In the genomic region with DNA sequence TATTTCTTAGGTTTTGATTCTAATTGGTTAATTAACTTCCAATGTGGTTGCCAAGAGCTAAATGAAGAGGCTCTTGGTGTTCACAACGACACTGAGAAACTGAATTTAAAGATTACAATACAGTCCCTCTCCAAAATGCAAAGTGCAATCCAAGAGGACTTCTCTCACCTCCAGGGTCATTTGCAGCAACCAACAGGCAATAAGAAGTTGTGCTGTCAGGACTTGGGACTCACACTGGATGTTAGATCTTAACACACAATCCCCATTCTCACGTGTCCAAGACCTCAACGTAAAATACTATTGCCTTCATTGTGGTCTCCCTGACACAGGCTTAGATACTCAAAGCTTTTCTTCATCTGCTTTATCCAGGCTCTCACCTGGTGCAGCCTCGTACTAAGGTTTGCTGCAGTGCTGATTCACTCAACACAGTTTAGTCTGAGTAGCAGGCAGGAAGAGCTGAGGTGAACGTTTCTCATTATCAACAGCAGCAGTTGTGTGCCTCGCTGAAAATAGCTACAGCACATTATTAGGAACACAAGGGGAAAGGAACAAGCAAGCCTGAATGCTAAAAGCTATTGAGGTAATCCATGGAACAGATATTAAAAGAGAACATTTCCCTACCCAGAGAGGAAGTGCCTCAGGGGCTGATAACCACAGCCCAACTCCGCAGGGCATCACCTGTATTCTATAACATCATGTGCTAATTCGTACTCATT, we compare ENCODE assay signal across 23 mouse cellular contexts.
DNase-seq lines count a peak whose midpoint lies in the region; ATAC-seq and TF ChIP-seq lines count a peak whose summit lies in the region.
"Had no signal": no experiment of that assay in that cellular context is flagged by ENCODE, and none has a peak within 500 bp of the region (broad histone marks: within the 10 kb centered on the region; RNA-seq: fewer than 3 reads in every experiment).

No protein-coding gene starts in this region.

- 58% methylated on average over 8 of the region's 8 CpGs for WGBS in heart, adult 2 months
- WGBS in midbrain, embryonic 16.5 days: 71% methylated on average over 8 of the region's 8 CpGs
- WGBS in midbrain, embryonic 15.5 days: 67% methylated on average over 8 of the region's 8 CpGs

- TF ChIP-seq CTCF in heart, adult 2 months (IDR thresholded peaks at IDR 0.05): no peak

- peak; percentile 55 for DNase-seq in heart, adult 11 months
- DNase-seq in heart, adult 2 months: no peak
- peak; percentile 5 for DNase-seq in c-Kit-positive CD71-negative TER-119-negative erythroid progenitor cells, embryonic 14.5 days (ENCODE audit: low read depth)
- DNase-seq in ovary, adult 18-20 months (ENCODE audit: low spot score): no peak
- no peak for DNase-seq in lung, postnatal 4 days
- DNase-seq: adrenal gland, postnatal 14 days; B cell, adult 2 months; cerebellum, adult 11 months; cerebellum, adult 8-10 months; cerebellum, postnatal 14 days; gastrocnemius, postnatal 10 days had no signal

- 0 out of 2 replicates have a peak, but pooled peaks have one; percentile 48 for ATAC-seq in midbrain, embryonic 16.5 days
- no peak; the same call in 1 of the 2 replicates for ATAC-seq in midbrain, embryonic 15.5 days (replicated peaks)
- ATAC-seq in megakaryocyte-erythroid progenitor cell, adult 5-6 weeks (replicated peaks; ENCODE audit: low FRiP score, low TSS enrichment, poor library complexity, severe bottlenecking): peak; percentile 84
- ATAC-seq: activated CD4-positive, CD25-positive, alpha-beta regulatory T cell, adult 4 months; CD4-positive, CD25-positive, alpha-beta regulatory T cell, adult 4 months; forebrain, embryonic 16.5 days; hindbrain, postnatal 0 days; Patski had no signal

- H3K4me3 ChIP-seq in heart, adult 2 months: no peak overlapping the region
- H3K4me3 ChIP-seq in midbrain, embryonic 16.5 days (ENCODE audit: low read depth, low read length): no peak overlapping the region
- no peak overlapping the region for H3K4me3 ChIP-seq in midbrain, embryonic 15.5 days
- H3K4me3 ChIP-seq: embryonic facial prominence, embryonic 12.5 days; forebrain, embryonic 12.5 days; heart, embryonic 12.5 days had no signal

- intact Hi-C loops in heart, adult 2 months (cut with DNase I): no loop called here

- TF ChIP-seq EP300 in heart, adult 2 months (IDR thresholded peaks at IDR 0.05; ENCODE audit: insufficient read depth, low read depth, low read length): no peak

- no peak for TF ChIP-seq POLR2A in heart, adult 2 months (IDR thresholded peaks at IDR 0.05; ENCODE audit: insufficient read depth, low read depth, low read length)

- no peak overlapping the region for H3K4me2 ChIP-seq in midbrain, embryonic 16.5 days (ENCODE audit: low read length)
- no peak overlapping the region for H3K4me2 ChIP-seq in midbrain, embryonic 15.5 days
- H3K4me2 ChIP-seq: embryonic facial prominence, embryonic 12.5 days; forebrain, embryonic 12.5 days; heart, embryonic 12.5 days had no signal

- H3K9ac ChIP-seq in heart, adult 2 months (ENCODE audit: low read depth, low read length): no peak overlapping the region
- no peak overlapping the region for H3K9ac ChIP-seq in midbrain, embryonic 16.5 days (ENCODE audit: low read depth, low read length)
- no peak overlapping the region for H3K9ac ChIP-seq in midbrain, embryonic 15.5 days
- H3K9ac ChIP-seq: embryonic facial prominence, embryonic 12.5 days; forebrain, embryonic 12.5 days; heart, embryonic 12.5 days had no signal

- no peaks in the 10 kb centered on the region for H3K36me3 ChIP-seq in heart, adult 2 months (ENCODE audit: control insufficient read depth, insufficient read depth, low read length)
- no peaks in the 10 kb centered on the region for H3K36me3 ChIP-seq in midbrain, embryonic 16.5 days (ENCODE audit: control insufficient read depth, insufficient read depth, low read length)
- no peaks in the 10 kb centered on the region for H3K36me3 ChIP-seq in midbrain, embryonic 15.5 days (replicated peaks)
- H3K36me3 ChIP-seq: embryonic facial prominence, embryonic 12.5 days; forebrain, embryonic 12.5 days; G1E; heart, embryonic 12.5 days had no signal

- H3K4me1 ChIP-seq in heart, adult 2 months (ENCODE audit: control insufficient read depth, insufficient read depth, low read length): no peaks in the 10 kb centered on the region
- H3K4me1 ChIP-seq in midbrain, embryonic 16.5 days (ENCODE audit: control insufficient read depth, insufficient read depth, low read length): no peaks in the 10 kb centered on the region
- no peaks in the 10 kb centered on the region for H3K4me1 ChIP-seq in midbrain, embryonic 15.5 days
- H3K4me1 ChIP-seq: forebrain, embryonic 12.5 days; heart, embryonic 12.5 days had no signal

- H3K27ac ChIP-seq in heart, adult 2 months: no peak overlapping the region
- H3K27ac ChIP-seq in midbrain, embryonic 16.5 days (ENCODE audit: low read length): no peak overlapping the region
- H3K27ac ChIP-seq in midbrain, embryonic 15.5 days: no peak overlapping the region
- H3K27ac ChIP-seq: embryonic facial prominence, embryonic 12.5 days; forebrain, embryonic 12.5 days; hindbrain, postnatal 0 days had no signal

- no peaks in the 10 kb centered on the region for H3K9me3 ChIP-seq in midbrain, embryonic 16.5 days (replicated peaks; ENCODE audit: control insufficient read depth, low read length, poor library complexity, severe bottlenecking)
- H3K9me3 ChIP-seq in midbrain, embryonic 15.5 days: no peaks in the 10 kb centered on the region
- H3K9me3 ChIP-seq: embryonic facial prominence, embryonic 12.5 days; forebrain, embryonic 12.5 days; G1E; heart, embryonic 12.5 days had no signal

- no peaks in the 10 kb centered on the region for H3K27me3 ChIP-seq in heart, adult 2 months (ENCODE audit: control insufficient read depth, insufficient read depth, low read length)
- no peaks in the 10 kb centered on the region for H3K27me3 ChIP-seq in midbrain, embryonic 16.5 days (ENCODE audit: control insufficient read depth, insufficient read depth, low read depth, low read length)
- H3K27me3 ChIP-seq in midbrain, embryonic 15.5 days (replicated peaks): no peaks in the 10 kb centered on the region
- H3K27me3 ChIP-seq: embryonic facial prominence, embryonic 12.5 days; forebrain, embryonic 12.5 days; heart, embryonic 12.5 days; Patski had no signal

- H3K79me2 ChIP-seq in heart, adult 2 months (replicated peaks; ENCODE audit: control insufficient read depth, insufficient read depth, low read length): no peaks in the 10 kb centered on the region

Comparison
In these comparisons a context has a peak if more than half of its experiments do, and no peak if none do; other contexts are left out.
1. DNase-seq: peak in heart, adult 11 months (single experiment) and c-Kit-positive CD71-negative TER-119-negative erythroid progenitor cells, embryonic 14.5 days (single experiment); none in heart, adult 2 months (0 of 2), ovary, adult 18-20 months (single experiment) and lung, postnatal 4 days (0 of 2).